Mouse (Mus musculus): ENCODE data around the gene Uncx.

Gene Uncx

GRCm38 (mm10) chr5:139542556-139542955 is 738 bp upstream of the Uncx start:
- DNase-seq (ENCODE audit: low spot score), result peak; percentile 40

GRCm38 (mm10) chr5:139543650-139544270 is 466 bp downstream of the Uncx start:
- DNase-seq (ENCODE audit: low spot score), result peak; percentile 50

DNA sequence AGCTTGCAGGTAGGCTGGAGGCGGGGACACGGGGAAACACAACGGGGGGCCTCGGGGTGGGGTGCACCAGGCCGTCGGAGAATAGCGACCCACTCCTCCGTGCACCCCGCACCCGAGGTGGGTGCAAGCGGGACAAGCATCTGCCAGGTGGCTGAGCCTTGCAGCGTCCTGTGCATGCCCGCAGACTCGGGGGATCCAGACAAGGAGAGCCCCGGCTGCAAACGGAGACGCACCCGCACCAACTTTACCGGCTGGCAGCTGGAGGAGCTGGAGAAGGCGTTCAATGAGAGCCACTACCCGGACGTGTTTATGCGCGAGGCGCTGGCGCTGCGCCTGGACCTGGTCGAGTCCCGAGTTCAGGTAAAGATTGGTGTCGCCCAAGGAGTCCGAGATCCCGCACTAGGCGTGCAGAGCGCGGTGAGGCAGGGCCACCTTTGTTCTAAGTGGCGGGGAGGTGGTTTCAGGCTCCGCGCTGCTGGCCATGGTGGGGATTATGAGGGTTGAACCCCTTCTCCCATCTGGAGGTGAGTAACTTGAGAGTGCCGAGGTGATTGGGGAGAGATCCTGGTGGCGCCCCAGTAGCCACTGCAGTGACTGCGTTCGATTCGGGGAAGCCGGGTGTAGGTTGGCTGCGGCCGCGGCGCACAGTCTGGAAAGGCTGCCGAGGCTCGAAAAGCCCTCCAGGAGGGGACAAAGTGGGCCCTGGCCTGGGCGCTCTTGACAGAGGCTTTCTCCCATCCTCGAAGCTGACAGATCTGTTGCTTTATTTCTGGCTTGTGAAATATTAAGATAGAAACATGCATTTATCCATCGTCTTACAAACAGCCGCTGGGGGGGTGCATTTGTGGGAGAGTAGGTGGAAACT is 1.2 kb downstream of the Uncx start:
- peak; percentile 49 for DNase-seq (ENCODE audit: low spot score)

- DNase-seq (ENCODE audit: low spot score), result no peak
Measured at GRCm38 (mm10) chr5:139545221-139545620, 1.9 kb downstream of the Uncx start.

DNA sequence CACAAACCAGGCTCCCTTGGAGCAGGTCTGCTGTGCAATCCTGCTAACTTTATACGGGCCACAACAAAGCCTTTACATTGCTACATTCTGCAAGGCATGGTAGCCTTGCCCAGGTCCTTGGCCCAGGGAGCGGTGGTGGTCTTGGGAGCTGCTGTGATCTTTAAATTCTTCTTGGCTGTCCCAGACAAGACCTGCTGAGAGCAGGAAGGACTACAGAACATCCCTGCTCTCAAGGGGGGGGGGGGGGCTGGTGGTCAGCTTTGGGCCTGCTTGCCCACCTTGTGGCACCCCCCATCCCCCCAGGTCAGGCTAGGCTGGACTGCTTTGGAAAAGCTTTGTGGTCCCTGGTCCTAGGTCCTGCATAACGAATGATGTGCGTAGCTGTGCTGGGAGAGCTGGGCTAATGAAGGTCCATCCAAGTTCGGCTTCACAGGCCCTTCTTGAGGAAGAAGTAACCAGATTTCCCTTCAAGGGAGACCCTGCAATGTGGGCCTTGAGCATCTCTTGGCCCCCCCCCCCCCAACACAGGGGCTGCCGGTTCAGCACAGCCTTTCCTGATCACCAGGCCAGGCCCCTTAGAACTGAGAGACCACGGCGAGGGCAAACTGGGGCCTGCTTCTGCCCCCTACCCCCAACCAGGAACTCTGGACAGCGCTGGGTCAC is 2.5 kb downstream of the Uncx start:
- DNase-seq (ENCODE audit: low spot score), result no peak

DNA sequence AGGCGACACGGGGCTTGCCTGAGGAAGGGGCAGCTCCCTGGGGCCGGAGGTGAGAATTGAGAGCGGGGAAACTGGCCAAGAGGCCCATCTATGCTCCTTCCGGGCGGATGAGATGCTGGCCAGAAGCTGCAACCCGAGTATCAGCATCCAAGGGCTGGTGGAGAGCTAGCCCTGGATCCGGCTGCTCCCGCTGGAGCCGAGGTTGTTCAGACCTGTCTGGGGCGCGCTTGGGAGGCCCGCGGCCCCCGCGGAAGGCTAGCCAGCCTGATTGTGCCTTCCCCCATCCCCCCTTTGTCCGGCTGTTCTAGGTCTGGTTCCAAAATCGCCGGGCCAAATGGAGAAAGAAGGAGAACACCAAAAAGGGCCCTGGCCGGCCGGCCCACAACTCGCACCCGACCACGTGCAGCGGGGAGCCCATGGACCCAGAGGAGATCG is 3.1 kb downstream of the Uncx start:
- peak; percentile 40 for DNase-seq (ENCODE audit: low spot score)

DNA sequence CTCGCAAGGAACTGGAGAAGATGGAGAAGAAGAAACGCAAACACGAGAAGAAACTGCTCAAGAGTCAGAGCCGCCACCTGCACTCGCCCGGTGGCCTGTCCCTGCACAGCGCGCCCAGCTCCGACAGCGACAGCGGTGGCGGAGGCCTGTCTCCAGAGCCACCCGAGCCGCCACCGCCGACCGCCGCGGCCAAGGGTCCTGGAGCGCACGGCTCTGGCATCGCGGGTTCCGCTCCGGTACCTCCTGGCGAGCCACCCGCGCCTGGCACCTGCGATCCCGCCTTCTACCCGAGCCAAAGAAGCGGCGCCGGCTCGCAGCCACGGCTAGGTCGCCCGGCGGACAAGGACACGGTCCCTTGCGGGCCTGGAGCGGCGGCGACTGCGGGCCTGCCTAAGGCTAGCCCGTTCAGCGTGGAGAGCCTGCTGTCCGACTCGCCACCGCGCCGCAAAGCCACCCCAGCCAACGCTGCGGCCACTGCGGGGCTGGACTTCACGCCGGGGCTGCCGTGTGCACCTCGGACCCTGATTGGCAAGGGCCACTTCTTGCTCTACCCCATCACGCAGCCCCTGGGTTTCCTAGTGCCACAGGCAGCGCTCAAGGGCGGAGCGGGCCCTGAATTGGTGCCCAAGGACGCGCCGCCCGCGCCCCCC is 3.6 kb downstream of the Uncx start:
- peak; percentile 41 for DNase-seq (ENCODE audit: low spot score)

DNA sequence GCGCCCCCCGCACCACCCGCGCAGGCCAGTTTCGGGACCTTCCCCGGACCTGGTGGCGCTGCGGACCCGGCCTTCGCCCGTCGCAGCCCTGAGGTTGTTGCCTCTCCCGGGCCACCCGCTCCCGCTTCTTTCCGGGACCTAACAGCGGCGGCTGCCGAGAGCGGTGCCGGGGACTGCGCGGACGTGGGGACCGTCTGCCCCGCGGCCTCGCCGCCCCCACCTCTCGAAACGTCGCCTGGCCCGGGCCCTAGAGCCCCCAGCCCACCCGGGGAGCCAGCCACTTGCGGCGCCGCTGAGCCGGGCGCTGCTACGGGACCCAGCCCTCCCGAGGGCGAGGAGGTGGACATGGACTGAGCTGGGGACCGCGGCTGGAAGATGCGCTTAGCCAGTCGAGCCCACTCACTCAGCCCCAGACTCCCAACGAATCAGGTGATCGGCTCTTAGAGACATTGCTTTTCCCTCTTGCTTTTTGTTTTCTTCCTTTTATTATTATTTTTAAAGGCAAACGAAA is 4.2 kb downstream of the Uncx start:
- DNase-seq (ENCODE audit: low spot score), result no peak

DNA sequence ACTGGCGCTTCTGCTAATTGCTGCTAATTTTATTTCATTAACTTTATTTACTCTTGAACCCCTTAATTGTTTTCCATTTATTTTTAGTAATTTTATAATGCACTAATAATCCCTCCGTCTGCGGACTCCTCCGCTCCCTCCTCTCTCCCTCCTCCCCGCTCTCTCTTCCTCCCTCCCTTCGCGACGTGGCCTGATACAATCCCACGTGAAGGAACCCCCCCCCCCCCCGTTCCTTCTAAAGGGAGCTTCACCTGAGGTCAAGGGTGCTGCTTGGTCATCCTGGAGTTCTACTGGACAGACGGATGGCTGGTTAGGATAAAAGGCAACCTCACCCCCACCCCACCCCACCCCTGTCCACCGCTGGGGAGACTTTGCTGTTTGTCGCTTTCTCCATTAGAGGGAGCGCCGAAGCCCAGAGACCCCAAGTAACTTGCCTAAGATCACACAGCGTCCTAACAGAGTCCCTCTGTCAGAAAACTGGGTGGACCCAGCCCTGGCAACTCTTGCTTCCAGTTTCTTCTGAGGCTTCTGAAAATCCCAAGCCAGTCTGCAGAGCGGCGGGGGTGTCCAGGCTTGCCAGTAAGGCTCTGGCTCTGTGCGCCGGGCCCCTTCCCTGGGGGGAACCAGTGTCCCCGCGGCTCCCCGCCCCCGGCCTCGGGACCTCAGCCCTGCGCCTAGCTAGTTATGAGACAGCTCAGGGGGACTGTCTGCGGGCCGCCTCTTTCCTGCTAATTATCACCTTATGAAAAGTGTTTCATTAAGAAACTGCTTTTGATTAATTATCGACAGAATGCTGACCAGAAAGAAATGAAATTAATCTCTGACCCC is 10.4 kb downstream of the Uncx start:
- no peak for DNase-seq (ENCODE audit: low spot score)

- no peak for DNase-seq (ENCODE audit: low spot score)
Measured at GRCm38 (mm10) chr5:139554478-139555335, 11.4 kb downstream of the Uncx start.

DNA sequence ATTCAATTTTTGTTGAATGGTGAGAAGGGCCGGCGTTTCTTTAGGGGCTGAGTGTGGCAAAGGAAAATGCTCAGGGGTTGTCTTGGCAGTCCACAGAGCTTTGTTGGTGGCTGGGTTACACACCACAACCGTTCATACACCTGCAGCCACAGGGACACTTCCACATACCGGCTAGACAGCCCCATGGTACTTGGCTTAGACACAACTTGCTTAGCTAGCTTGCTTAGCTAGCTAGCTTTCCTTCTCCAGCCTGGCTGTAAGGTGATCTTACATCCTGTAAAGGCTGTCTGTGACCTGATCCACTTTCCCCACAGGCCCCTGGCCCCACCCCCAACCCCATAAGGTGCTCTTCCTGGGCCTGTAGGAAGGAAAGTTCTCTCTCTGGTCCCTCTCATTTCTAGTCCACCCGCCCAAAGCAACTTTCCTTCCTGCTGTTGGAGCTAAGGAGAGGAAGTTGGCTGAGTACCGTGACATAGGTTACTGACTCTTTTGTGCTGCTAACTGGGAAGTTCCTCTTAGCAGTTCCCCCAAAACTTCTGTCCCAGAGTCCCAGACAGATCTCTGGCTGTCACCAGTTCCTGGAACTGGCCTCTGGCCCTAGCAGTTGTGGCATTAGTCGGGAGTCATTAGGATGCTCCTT is 12.3 kb downstream of the Uncx start:
- no peak for DNase-seq (ENCODE audit: low spot score)

- DNase-seq (ENCODE audit: low spot score), result no peak
Measured at GRCm38 (mm10) chr5:139556116-139556678, 12.9 kb downstream of the Uncx start.

DNA sequence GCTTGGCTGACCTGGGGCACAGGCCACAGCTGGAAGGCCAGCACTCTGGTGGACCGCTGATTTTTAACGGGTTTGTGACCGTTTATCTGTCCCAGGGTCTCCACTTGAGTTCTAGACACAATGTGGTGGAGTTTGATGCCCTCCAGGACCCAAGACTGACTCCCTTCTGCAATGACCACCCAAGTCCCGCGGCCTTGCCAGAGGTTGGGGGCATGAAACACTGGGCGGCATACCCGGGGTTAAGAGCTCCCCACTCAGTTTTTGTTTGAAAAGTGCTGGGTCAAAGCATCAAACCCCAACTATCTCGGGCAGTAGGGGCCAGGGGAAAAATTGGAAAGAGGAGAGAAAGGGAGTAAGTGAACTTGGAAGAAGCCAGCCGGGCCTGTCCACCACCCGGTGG is 13.8 kb downstream of the Uncx start:
- DNase-seq (ENCODE audit: low spot score), result no peak

DNA sequence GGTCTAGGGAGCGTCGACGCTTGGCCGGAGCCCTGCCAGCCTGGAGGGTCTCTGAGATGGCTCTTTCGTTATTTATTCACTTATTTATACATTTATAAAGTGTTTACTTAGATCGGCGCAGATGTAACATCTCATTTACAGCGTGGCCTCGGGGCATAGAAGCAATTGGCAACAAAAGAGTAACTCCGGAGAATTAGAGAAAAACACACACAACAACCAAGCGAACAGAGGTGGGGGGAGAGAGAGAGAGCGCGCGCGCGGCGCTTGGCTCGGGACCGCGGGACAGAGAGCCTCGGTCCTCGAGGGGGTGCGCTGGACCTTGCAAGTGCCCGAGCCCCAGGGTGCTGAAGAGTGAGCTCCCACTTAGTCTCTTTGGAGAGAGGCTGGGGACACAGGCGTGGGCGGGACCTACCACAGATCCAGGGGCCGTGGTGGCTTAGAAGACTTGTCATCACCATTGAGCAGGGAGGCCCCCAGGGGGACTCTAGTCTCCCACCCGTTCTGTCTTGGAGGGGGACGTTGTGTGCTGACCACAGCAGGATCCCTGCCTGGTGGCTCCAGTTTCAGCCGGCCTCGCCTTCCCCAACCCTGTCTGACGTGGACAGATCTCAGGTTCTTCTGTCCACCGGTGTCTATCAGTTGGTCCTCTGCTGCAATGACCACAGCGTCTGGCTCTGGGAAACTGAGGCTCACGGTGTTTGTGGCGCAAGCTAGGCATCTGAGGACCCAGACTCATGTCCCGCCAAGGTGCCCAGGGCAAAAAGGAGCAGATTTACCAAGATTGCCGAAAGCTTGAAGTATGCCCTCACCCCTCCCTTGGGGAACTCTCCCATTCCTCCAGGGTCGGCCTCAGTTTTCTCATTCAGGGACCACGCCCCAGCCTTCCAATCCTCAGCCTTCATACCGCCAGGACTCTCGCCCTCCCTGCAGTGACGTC is 14.5 kb downstream of the Uncx start:
- no peak for DNase-seq (ENCODE audit: low spot score)

GRCm38 (mm10) chr5:139558468-139558804 is 15.1 kb downstream of the Uncx start:
- peak; percentile 68 for DNase-seq (ENCODE audit: low spot score)

- DNase-seq (ENCODE audit: low spot score), result no peak
Measured at GRCm38 (mm10) chr5:139558917-139559660, 15.8 kb downstream of the Uncx start.

GRCm38 (mm10) chr5:139559782-139560181 is 16.5 kb downstream of the Uncx start:
- DNase-seq (ENCODE audit: low spot score), result no peak
